Mouse (Mus musculus) forebrain, embryonic 14.5 days (tissue): ENCODE measurements around the gene Smpd3. TPM values are rescaled to one million over a fixed set of nuclear protein-coding genes. Genes with fewer than 3 reads are reported as not detected.

Experiments used
- ATAC-seq: fragments of 200-750 bp; cut with Nextera tagmentation; 2 replicates; pipeline ENCODE4 v1.8.0; 2017; ENCODE audit warnings: mild to moderate bottlenecking, moderate library complexity
- DNase-seq: peaks from one replicate; pipeline ENCODE4 v3.0.0-alpha.2; 2015; ENCODE audit warnings: low spot score
- H3K27ac ChIP-seq: fragments of 300-500 bp; sonication (generic); 2 replicates; pipeline ENCODE4 v1.5.1; 2014; ENCODE audit warnings: low read depth, mild to moderate bottlenecking, control low read depth, low read length, moderate library complexity
- H3K27me3 ChIP-seq: fragments of 300-500 bp; sonication (generic); replicated peaks from 2 replicates; pipeline ENCODE4 v1.6.1; 2014; ENCODE audit warnings: low read length, control low read depth, mixed read lengths; ENCODE audit not compliant: control insufficient read depth, insufficient read depth
- H3K36me3 ChIP-seq: fragments of 300-500 bp; sonication (generic); 2 replicates; pipeline ENCODE4 v1.6.1; 2014; ENCODE audit warnings: low read length, control low read depth; ENCODE audit not compliant: control insufficient read depth, insufficient read depth
- H3K4me1 ChIP-seq: fragments of 300-500 bp; sonication (generic); 2 replicates; pipeline ENCODE4 v1.6.1; 2014; ENCODE audit warnings: antibody characterized with exemption, low read length, control low read depth; ENCODE audit not compliant: control insufficient read depth, insufficient read depth
- H3K4me2 ChIP-seq: fragments of 300-500 bp; sonication (generic); 2 replicates; pipeline ENCODE4 v1.6.1; 2014; ENCODE audit warnings: mild to moderate bottlenecking, control low read depth, low read length
- H3K4me3 ChIP-seq: fragments of 300-500 bp; sonication (generic); 2 replicates; pipeline ENCODE4 v1.5.1; 2014; ENCODE audit warnings: low read depth, low read length, control low read depth
- H3K9ac ChIP-seq: fragments of 300-500 bp; sonication (generic); 2 replicates; pipeline ENCODE4 v1.6.1; 2014; ENCODE audit warnings: mild to moderate bottlenecking, low read length, control low read depth, moderate library complexity
- H3K9me3 ChIP-seq: fragments of 300-500 bp; sonication (generic); replicated peaks from 2 replicates; pipeline ENCODE4 v1.6.1; 2016; ENCODE audit warnings: low read length, control low read depth, mixed read lengths; ENCODE audit not compliant: control insufficient read depth
- WGBS: fragments of 180-500 bp; shearing (Covaris S2); extraction: QIAGEN DNeasy Blood & Tissue Kit; methylation state at CpG from one replicate; pipeline ENCODE4 v1.1.7; 2014; 5-methylcytosine and 5-hydroxymethylcytosine counted together
- polyA plus RNA-seq: library from polyadenylated mRNA; unstranded; fragments of >200 nt; fragmentation: Nextera tagmentation; extraction: Ambion mirVana; gene quantifications from 2 replicates; pipeline ENCODE4 v1.2.1, GENCODE M21; 2014

Smpd3 gene
- polyA plus RNA-seq, 1 experiment from 2014 or later, result 24.2 TPM

- Histone ChIP-seq H3K36me3 (no peaks in the 10 kb centered on the region), H3K4me1 (peaks cover 10% of the 10 kb centered on the region), H3K4me3 (peak overlapping the region; percentile 53), H3K4me2 (peak overlapping the region; percentile 72), H3K27me3 (no peaks in the 10 kb centered on the region), H3K9me3 (no peaks in the 10 kb centered on the region), H3K27ac (peak overlapping the region; percentile 89), H3K9ac (peak overlapping the region; percentile 90)
- WGBS, result 1% methylated on average over 36 of the region's 41 CpGs
- ATAC-seq, result peak; percentile 21
- peak; percentile 74 for DNase-seq
These were observed 1.2 kb downstream of the Smpd3 start for GRCm38 (mm10) chr8:106336561-106336960.

- peak overlapping the region; percentile 53 for H3K4me3 ChIP-seq
- H3K4me1 ChIP-seq, result peaks cover 10% of the 10 kb centered on the region
- no peak for ATAC-seq
- no peaks in the 10 kb centered on the region for H3K9me3 ChIP-seq
- H3K27ac ChIP-seq, result peak overlapping the region; percentile 89
- H3K9ac ChIP-seq, result peak overlapping the region; percentile 90
- 54% methylated on average over 4 of the region's 4 CpGs for WGBS
- DNase-seq, result peak; percentile 20
- no peaks in the 10 kb centered on the region for H3K36me3 ChIP-seq
- H3K27me3 ChIP-seq, result no peaks in the 10 kb centered on the region
- peak overlapping the region; percentile 72 for H3K4me2 ChIP-seq
These were observed 1.8 kb downstream of the Smpd3 start for GRCm38 (mm10) chr8:106336031-106336430.

- ATAC-seq (no peak), DNase-seq (peak; percentile 16)
- Histone ChIP-seq H3K27me3 (no peaks in the 10 kb centered on the region), H3K4me1 (peaks cover 10% of the 10 kb centered on the region), H3K36me3 (no peaks in the 10 kb centered on the region), H3K4me2 (peak overlapping the region; percentile 72), H3K9ac (no peak overlapping the region), H3K27ac (no peak overlapping the region), H3K4me3 (no peak overlapping the region), H3K9me3 (no peaks in the 10 kb centered on the region)
- WGBS, result 55% methylated on average over 4 of the region's 4 CpGs
These were observed 2.6 kb downstream of the Smpd3 start for GRCm38 (mm10) chr8:106335196-106335595.

GRCm38 (mm10) chr8:106333346-106333745 is 4.4 kb downstream of the Smpd3 start:
- Histone ChIP-seq H3K4me1 (0 out of 2 replicates have a peak, but pooled peaks cover 3% of the 10 kb centered on the region), H3K9ac (no peak overlapping the region), H3K4me2 (no peak overlapping the region), H3K36me3 (no peaks in the 10 kb centered on the region), H3K27me3 (no peaks in the 10 kb centered on the region), H3K9me3 (no peaks in the 10 kb centered on the region), H3K27ac (no peak overlapping the region), H3K4me3 (no peak overlapping the region)
- no peak for ATAC-seq
- DNase-seq, result no peak
- 49% methylated on average over 8 of the region's 8 CpGs for WGBS

GRCm38 (mm10) chr8:106332498-106332897 is 5.3 kb downstream of the Smpd3 start:
- Histone ChIP-seq H3K36me3 (no peaks in the 10 kb centered on the region), H3K27ac (no peak overlapping the region), H3K4me2 (no peak overlapping the region), H3K9me3 (no peaks in the 10 kb centered on the region), H3K4me1 (0 out of 2 replicates have a peak, but pooled peaks cover 3% of the 10 kb centered on the region), H3K4me3 (no peak overlapping the region), H3K27me3 (no peaks in the 10 kb centered on the region), H3K9ac (no peak overlapping the region)
- WGBS, result 80% methylated on average over 4 of the region's 4 CpGs
- ATAC-seq (no peak), DNase-seq (no peak)

GRCm38 (mm10) chr8:106326624-106327023 is 11.2 kb downstream of the Smpd3 start:
- Histone ChIP-seq H3K9ac (no peak overlapping the region), H3K4me3 (no peak overlapping the region), H3K9me3 (no peaks in the 10 kb centered on the region), H3K4me1 (peaks cover 2% of the 10 kb centered on the region; the same call in 1 of the 2 replicates), H3K27me3 (no peaks in the 10 kb centered on the region), H3K4me2 (no peak overlapping the region), H3K27ac (no peak overlapping the region), H3K36me3 (no peaks in the 10 kb centered on the region)
- ATAC-seq (no peak), DNase-seq (no peak)
- WGBS, result 75% methylated on average over 4 of the region's 4 CpGs

GRCm38 (mm10) chr8:106321434-106321833 is 16.4 kb downstream of the Smpd3 start:
- Histone ChIP-seq H3K4me2 (no peak overlapping the region), H3K27me3 (no peaks in the 10 kb centered on the region), H3K9me3 (no peaks in the 10 kb centered on the region), H3K36me3 (no peaks in the 10 kb centered on the region), H3K4me3 (no peak overlapping the region), H3K27ac (no peak overlapping the region), H3K4me1 (peaks cover 6% of the 10 kb centered on the region; the same call in 1 of the 2 replicates), H3K9ac (no peak overlapping the region)
- 85% methylated on average over 7 of the region's 7 CpGs for WGBS
- DNase-seq, result no peak
- ATAC-seq, result no peak

- H3K4me1 ChIP-seq, result peaks cover 6% of the 10 kb centered on the region; the same call in 1 of the 2 replicates
- H3K4me3 ChIP-seq, result no peak overlapping the region
- H3K9ac ChIP-seq, result no peak overlapping the region
- no peak overlapping the region for H3K27ac ChIP-seq
- no peak for DNase-seq
- no peaks in the 10 kb centered on the region for H3K9me3 ChIP-seq
- 79% methylated on average over 6 of the region's 6 CpGs for WGBS
- H3K36me3 ChIP-seq, result no peaks in the 10 kb centered on the region
- ATAC-seq, result no peak
- no peak overlapping the region for H3K4me2 ChIP-seq
- H3K27me3 ChIP-seq, result no peaks in the 10 kb centered on the region
These were observed 17.8 kb downstream of the Smpd3 start for GRCm38 (mm10) chr8:106320002-106320401.

- DNase-seq (no peak), ATAC-seq (no peak)
- WGBS, result 78% methylated on average over 4 of the region's 4 CpGs
- Histone ChIP-seq H3K4me2 (no peak overlapping the region), H3K27ac (no peak overlapping the region), H3K4me1 (peaks cover 4% of the 10 kb centered on the region; the same call in 1 of the 2 replicates), H3K9me3 (no peaks in the 10 kb centered on the region), H3K36me3 (no peaks in the 10 kb centered on the region), H3K4me3 (no peak overlapping the region), H3K27me3 (no peaks in the 10 kb centered on the region), H3K9ac (no peak overlapping the region)
These were observed 20.7 kb downstream of the Smpd3 start for GRCm38 (mm10) chr8:106317091-106317490.
